Mouse (Mus musculus) MEL (cell line): ENCODE results near the gene Camk1d.

Experiments used
- CTCF ChIP-seq, 3 experiments: IDR thresholded peaks in 2 of 3; conservative IDR thresholded peaks in 1 of 3; 2 replicates each; pipeline ENCODE4 v1.5.1; 2011 to 2012; ENCODE audit warnings: low read length in 3 of 3, low read depth in 2 of 3, mild to moderate bottlenecking in 2 of 3, improper control_type of control experiment in 1 of 3, inconsistent platforms in 1 of 3, mixed read lengths in 1 of 3, moderate library complexity in 1 of 3; ENCODE audit not compliant: control insufficient read depth in 1 of 3, insufficient read depth in 1 of 3, poor library complexity in 1 of 3, severe bottlenecking in 1 of 3
- EP300 ChIP-seq, 2 experiments: IDR thresholded peaks; 2 replicates each; pipeline ENCODE4 v1.6.1; 2011; ENCODE audit warnings: improper control_type of control experiment in 2 of 2, low read length in 2 of 2, low read depth in 1 of 2, mild to moderate bottlenecking in 1 of 2
- MAX ChIP-seq: IDR thresholded peaks from 2 replicates; pipeline ENCODE4 v1.6.1; 2011; ENCODE audit warnings: low read length, improper control_type of control experiment
- POLR2A ChIP-seq, 2 experiments: IDR thresholded peaks; 2 replicates each; pipeline ENCODE4 v1.6.1; 2011 to 2012; ENCODE audit warnings: low read length in 2 of 2, mild to moderate bottlenecking in 2 of 2, control low read depth in 1 of 2, improper control_type of control experiment in 1 of 2, low read depth in 1 of 2, moderate library complexity in 1 of 2; ENCODE audit not compliant: control insufficient read depth in 1 of 2, insufficient read depth in 1 of 2, poor library complexity in 1 of 2
- POLR2AphosphoS5 ChIP-seq: IDR thresholded peaks from 2 replicates; pipeline ENCODE4 v1.6.1; 2012; ENCODE audit warnings: low read depth, borderline replicate concordance, mild to moderate bottlenecking, inconsistent platforms, low read length, moderate library complexity, mixed read lengths
- ZNF384 ChIP-seq: IDR thresholded peaks from 2 replicates; pipeline ENCODE4 v1.6.1; 2012; ENCODE audit warnings: low read depth, mild to moderate bottlenecking, inconsistent platforms, low read length, improper control_type of control experiment

GRCm38 (mm10) chr2:5590074-5590473 is 124.2 kb downstream of the Camk1d start:
- TF ChIP-seq EP300 (IDR thresholded peaks at IDR 0.05; ENCODE audit: low read depth in 1 of 2, low read length in 2 of 2) (no peak), ZNF384 (no peak), MAX (no peak), POLR2A (IDR thresholded peaks at IDR 0.05; ENCODE audit: control insufficient read depth in 1 of 2, insufficient read depth in 1 of 2, low read depth in 1 of 2, low read length in 2 of 2, poor library complexity in 1 of 2) (no peak), POLR2AphosphoS5 (no peak), CTCF (IDR thresholded peaks at IDR 0.05 in 2 of 3, conservative IDR thresholded peaks at IDR 0.05 in 1 of 3; ENCODE audit: control insufficient read depth in 1 of 3, insufficient read depth in 1 of 3, low read depth in 2 of 3, low read length in 3 of 3, poor library complexity in 1 of 3, severe bottlenecking in 1 of 3) (no peak)
